Mouse (Mus musculus) naive thymus-derived CD4-positive, alpha-beta T cell, adult 5 months (primary cell): Measurements from ENCODE around the gene P4ha1. TPM values are rescaled to one million over a fixed set of nuclear protein-coding genes. Genes with fewer than 3 reads are reported as not detected.

ENCODE experiments used
- polyA plus RNA-seq: library from polyadenylated mRNA; unstranded; fragments of 100-300 nt; shearing (Covaris generic); gene quantifications from one replicate; pipeline ENCODE4 v1.2.1, GENCODE M21; 2017

Gene P4ha1
- 61.5 TPM for polyA plus RNA-seq

DNA sequence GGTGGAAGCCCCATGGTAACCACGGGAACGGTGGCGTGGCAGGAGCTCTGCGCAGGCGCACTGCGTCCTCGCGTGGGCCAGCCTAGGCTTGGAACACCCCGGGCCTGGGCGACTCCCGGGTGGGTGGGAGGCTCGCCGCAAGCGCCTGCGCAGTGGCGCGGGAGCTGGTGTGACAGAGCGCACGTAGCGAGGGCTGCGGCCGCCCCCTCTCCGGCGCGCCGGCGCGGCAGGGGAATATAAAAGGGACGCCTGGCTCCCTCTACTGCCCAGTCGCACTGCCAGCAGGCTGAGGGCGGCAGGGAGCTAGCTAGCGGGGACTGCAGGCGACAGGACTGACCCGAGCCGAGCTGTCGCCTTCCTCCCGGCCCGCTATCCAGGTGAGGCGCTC is at the start of gene P4ha1:
TSS of gene P4ha1 (plus strand) at position 197 of the 388 bp plus-strand sequence.

DNA sequence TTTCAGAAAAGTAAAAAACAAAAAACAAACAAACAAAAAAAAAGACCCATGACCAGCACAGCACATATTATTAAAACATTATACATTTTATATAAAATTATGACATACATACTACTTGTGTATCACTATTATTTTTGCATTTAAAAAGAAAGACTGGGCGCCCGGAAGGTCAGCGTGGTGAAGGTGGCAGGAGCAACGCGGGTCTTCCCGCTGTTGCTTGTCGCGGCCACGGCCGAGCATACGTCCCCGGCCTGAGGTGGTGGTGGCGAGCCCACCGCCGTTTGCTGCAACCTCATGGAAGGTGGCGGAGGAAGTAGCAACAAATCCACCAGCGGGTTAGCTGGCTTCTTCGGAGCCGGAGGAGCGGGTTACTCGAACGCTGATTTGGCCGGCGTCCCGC is 72.4 kb downstream of the P4ha1 start, which contains the start of gene Gm10273:
TSS of gene Gm10273 (plus strand) at position 172 of the 400 bp plus-strand sequence.

DNA sequence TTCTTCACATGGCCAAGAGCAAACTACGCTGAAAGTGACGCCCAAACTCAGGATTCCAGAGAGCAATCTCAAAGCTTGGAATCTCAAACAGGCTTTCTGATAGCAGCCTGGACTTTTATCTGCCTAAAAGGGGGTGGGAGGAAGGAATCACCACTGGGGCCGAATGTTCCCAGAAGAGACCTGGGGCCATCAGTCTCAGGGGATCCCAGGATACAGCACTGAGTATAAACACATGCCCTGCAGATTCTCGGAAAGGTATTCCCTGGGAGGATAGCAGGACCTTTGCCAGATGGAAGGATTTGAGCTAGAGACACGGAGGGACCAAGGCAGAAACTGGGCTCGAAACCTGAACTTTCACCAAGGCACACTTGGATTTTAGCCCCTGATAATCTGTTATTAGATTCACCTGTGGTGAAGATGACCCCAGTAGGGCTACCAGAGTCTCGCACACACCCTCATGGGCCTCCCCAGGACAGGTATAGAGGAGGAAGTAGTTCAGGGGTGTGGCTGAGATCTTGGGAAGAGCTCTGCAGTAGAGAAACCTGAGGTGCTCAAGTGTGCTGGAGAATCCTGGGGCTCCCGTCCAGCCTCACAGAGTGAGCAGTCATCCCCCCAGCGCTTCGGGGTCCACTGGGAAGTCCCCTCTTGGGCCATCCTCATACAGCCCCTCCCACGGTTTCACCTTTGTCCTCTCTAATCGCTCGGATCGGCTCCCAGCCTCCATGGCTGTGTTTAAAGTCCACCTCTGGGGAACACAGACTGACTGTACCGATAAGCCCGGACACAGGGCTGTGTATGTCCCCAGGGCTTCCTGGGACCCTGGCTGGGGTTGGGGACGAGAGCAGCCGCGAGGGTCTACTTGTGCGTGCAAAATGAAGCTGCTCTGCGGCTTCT is 80.0 kb downstream of the P4ha1 start, which contains the start of gene Pla2g12b:
TSS of gene Pla2g12b (plus strand) at position 762 of the 894 bp plus-strand sequence.

Other genes with a start within 250 kb of the P4ha1 start
- gene Sept10, start 101.4 kb upstream of the P4ha1 start, polyA plus RNA-seq: 0.14 TPM
- 0.22 TPM for gene Sowahc, start 101.3 kb upstream of the P4ha1 start, polyA plus RNA-seq
- gene Gm10273, start 72.3 kb downstream of the P4ha1 start, polyA plus RNA-seq: 69.3 TPM
- gene Pla2g12b, start 80.4 kb downstream of the P4ha1 start, polyA plus RNA-seq: not detected
- not detected for gene Oit3, start 118.5 kb downstream of the P4ha1 start, polyA plus RNA-seq